Mouse (Mus musculus) frontal cortex, postnatal 36 days (tissue): ENCODE data around the gene Emg1.
A peak's percentile ranks its signal among the peaks of the same experiment; 100 is the strongest.
"Not testable (repeated sequence)": the region's sequence is repeated elsewhere in the genome, so short reads cannot be mapped to it uniquely, and the experiment has no call there.

Experiments
- DNase-seq, 2 experiments: peaks; one replicate each; pipeline ENCODE4 v3.0.0; 2022; ENCODE audit warnings: low spot score in 2 of 2

Emg1 gene

GRCm38 (mm10) chr6:124708289-124708889 is 3.6 kb downstream of the Emg1 start:
- DNase-seq: no peak

- DNase-seq: no peak
These were observed 5.8 kb downstream of the Emg1 start for GRCm38 (mm10) chr6:124706061-124706627.

GRCm38 (mm10) chr6:124704417-124704816 is 7.6 kb downstream of the Emg1 start:
- DNase-seq: no peak

- no peak for DNase-seq
These were observed 8.2 kb downstream of the Emg1 start for GRCm38 (mm10) chr6:124703789-124704188.

- peak; percentile 61 to 82 for DNase-seq
These were observed 9.2 kb downstream of the Emg1 start for GRCm38 (mm10) chr6:124702784-124703103.

GRCm38 (mm10) chr6:124702102-124702783 is 9.7 kb downstream of the Emg1 start:
- DNase-seq: no peak

- DNase-seq: no peak
These were observed 10.6 kb downstream of the Emg1 start for GRCm38 (mm10) chr6:124701338-124701737.

- peak in 1 of 2 experiments; percentile 63 for DNase-seq
These were observed 11.9 kb downstream of the Emg1 start for GRCm38 (mm10) chr6:124699962-124700610.

- DNase-seq: no peak
These were observed 12.6 kb downstream of the Emg1 start for GRCm38 (mm10) chr6:124699366-124699765.

- DNase-seq: no peak
These were observed 13.2 kb downstream of the Emg1 start for GRCm38 (mm10) chr6:124698751-124699150.

- no peak for DNase-seq
These were observed 15.4 kb downstream of the Emg1 start for GRCm38 (mm10) chr6:124696441-124697150.

- peak; percentile 39 to 55 for DNase-seq
These were observed 17.6 kb downstream of the Emg1 start for GRCm38 (mm10) chr6:124694166-124694955.

GRCm38 (mm10) chr6:124693243-124693981 is 18.6 kb downstream of the Emg1 start:
- no peak for DNase-seq

GRCm38 (mm10) chr6:124690517-124690916 is 21.5 kb downstream of the Emg1 start:
- no peak for DNase-seq

- DNase-seq: no peak
These were observed 23.0 kb downstream of the Emg1 start for GRCm38 (mm10) chr6:124689011-124689410.

- DNase-seq: no peak
These were observed 23.7 kb downstream of the Emg1 start for GRCm38 (mm10) chr6:124688151-124688758.

- DNase-seq: not testable (repeated sequence)
These were observed 25.3 kb downstream of the Emg1 start for GRCm38 (mm10) chr6:124686644-124687043.

- DNase-seq: no peak
These were observed 26.2 kb downstream of the Emg1 start for GRCm38 (mm10) chr6:124685606-124686386.
